Mouse (Mus musculus) embryo, embryonic 10 days (tissue): ENCODE measurements at regions not wholly inside any gene's neighbourhood (a gene's known extent, or its start where the extent isn't known, plus 50 kb on each side); places are given as distances from the start of the nearest gene placed in this dataset.

Source experiments
- DNase-seq: peaks from one replicate; pipeline ENCODE4 v3.0.0-alpha.2; 2015; ENCODE audit warnings: low spot score

DNA sequence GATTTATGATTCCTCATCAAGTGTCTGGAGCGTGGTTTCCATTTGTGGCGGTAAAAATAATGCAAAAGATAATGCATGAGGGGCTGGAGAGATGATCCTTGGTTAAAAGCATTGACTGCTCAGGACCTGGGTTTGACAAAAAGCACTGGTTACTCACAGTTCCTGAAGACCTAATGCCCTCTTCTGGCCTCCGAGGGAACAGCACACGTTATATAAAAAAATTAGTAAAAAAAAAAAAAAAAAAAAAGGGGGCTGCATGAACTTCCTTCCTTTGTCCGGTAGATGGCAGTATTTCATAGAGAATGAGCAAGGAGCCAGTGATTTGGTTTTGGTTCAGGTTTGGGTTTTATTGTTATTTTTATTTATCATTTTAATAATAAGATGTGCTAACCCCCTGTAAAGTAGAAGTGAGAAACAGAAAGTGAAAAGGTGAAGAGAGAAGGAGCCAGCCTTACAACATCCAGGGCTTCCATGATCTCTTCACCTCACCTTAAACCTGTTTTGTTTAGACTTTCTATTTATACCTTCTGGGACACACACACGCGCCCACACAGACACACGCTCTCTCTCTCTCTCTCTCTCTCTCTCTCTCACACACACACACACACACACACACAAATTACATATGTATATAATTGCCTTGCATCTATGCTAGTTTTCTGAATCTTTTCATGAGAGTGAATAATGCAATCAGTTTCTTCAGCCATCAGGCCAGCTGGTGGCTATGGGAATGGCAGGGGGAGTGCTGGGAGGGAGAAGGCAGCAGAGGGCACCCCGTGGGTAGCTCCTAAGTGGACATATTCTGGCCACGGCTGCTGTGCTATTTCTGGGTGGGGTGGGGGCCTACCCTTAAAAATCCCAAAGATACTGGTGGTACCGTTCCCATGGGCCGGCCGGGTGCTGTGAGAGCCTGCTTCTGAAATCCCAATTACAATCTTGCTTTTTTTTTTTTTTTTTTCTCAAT is 230.0 kb downstream of the Poteg start:
- DNase-seq = peak; percentile 76

GRCm38 (mm10) chr8:27679164-27679563 is 231.7 kb downstream of the Poteg start:
- peak; percentile 69 for DNase-seq

GRCm38 (mm10) chr8:27721988-27722387 is 274.5 kb downstream of the Poteg start:
- peak; percentile 4 for DNase-seq

DNA sequence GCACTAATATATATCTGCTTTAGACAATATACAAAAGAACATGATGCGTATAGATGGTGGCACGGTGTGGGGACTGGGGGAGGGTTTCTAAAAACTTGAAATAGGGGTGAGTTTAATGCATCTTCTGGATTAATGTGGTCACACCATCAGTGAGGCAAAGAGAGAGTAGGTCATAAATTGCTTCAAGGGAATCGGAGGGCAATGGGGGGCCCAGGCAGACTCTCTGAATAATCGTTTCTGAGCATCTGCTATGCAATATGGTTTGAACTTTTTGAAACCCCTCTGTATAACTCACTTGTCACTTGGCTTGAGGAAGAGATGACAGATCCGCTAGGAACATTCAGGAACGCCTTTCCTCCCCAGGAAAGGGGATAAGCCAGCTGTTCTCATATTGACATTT is 322.8 kb downstream of the Poteg start:
- DNase-seq = no peak

GRCm38 (mm10) chr8:27770803-27771202 is 323.3 kb downstream of the Poteg start:
- peak; percentile 29 for DNase-seq

DNA sequence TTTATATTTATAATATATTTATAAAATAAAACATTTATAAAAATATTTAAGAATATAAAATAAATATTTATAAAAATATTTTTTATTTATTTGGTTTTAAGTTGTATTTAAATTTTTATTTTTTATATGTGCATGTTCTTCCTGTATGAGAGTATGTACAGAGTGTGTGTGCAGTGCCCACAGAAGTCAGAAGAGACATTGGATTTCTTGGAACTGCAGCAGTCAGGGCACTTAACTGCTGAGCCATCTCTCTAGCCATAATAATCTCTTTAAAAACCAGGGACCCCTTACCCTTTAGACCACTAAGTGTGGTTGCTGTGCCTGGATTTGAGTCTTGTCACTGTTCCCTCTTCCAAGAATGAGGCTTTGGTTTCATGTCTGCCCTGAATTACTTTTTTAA is 323.8 kb downstream of the Poteg start:
- DNase-seq = no peak

DNA sequence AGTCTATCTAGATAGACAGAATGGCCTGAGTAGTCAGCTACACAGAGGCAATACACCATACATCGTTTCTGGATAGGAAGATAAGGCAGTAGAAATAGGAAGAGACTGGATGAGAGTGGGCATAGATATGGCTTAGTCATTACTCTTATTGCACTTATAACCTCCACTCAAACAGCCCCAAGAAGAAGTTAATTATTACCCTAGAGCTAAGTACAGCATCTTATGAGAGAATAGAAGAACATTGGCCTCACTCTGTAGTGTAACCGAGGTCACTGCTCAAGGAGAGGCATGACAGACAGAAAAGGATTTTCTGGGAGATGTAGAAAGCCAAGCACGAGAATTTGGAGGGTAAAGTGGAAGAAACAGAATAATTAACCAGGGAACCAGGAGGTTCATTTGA is 331.5 kb downstream of the Poteg start:
- no peak for DNase-seq
